Mouse (Mus musculus): ENCODE results near the gene Vill. TPM values are rescaled to one million over a fixed set of nuclear protein-coding genes. Genes with fewer than 3 reads are reported as not detected.
A peak's percentile ranks its signal among the peaks of the same experiment; 100 is the strongest.

Gene Vill
- polyA plus RNA-seq, 1 experiment from 2014 or later: 3.7 TPM

DNA sequence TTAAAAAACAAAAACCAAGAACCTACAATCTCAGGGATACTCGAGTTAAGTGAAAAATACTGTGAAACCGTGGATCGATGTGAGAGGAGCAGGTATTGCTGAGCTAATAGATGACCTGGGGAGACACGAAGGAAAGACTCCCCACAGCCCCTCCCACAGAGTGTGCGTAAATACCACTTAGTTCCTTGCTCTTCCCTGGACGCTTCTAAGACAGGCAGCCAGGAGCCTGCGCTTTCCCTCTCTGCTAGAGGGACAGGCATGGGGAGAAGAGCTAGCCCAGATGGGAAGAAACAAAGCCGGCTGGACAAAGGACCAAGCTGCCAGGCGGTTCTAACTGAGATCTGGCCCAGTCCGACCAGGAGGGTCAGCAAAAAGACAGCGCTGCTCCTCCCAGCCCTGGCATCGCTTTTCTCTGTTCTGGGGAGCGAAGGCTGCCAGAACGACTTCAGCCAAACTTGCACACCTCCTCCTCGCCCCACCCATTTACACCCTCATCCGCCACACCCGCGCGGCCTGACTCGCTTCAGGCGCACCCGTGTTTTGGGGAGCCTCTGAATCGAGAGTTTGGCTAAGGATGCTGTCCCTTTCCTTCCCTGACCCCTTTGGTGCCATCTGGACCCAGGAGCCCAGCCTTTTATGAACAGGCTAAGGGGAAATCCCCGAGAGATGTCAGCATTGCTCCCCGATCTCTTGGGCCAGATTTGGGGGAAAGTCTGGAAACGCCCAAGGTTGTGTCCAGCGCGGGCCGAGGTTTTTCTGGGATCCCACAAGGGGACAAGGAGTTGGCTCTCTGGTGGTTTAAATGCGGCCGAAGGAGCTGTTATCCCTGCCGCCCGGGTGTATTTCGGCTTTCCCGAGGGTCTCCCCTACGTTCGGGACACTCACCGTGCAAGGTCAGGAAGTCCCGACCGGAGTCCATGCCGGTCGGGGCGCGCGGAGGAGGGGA, 40.2 kb downstream of the Vill start:
- no peak for ATAC-seq
- Histone ChIP-seq H3K4me3 (ENCODE audit: low read depth, low read length) (peak overlapping the region; percentile 50), H3K27ac (ENCODE audit: low read length) (no peak overlapping the region), H3K9me3 (replicated peaks; ENCODE audit: control insufficient read depth, low read length, poor library complexity, severe bottlenecking) (no peaks in the 10 kb centered on the region), H3K9ac (ENCODE audit: low read depth, low read length) (peak overlapping the region; percentile 62), H3K27me3 (ENCODE audit: control insufficient read depth, insufficient read depth, low read depth, low read length) (peaks cover 9% of the 10 kb centered on the region), H3K4me1 (ENCODE audit: control insufficient read depth, insufficient read depth, low read length) (peaks cover 15% of the 10 kb centered on the region; the same call in 1 of the 2 replicates), H3K36me3 (ENCODE audit: control insufficient read depth, insufficient read depth, low read length) (no peaks in the 10 kb centered on the region), H3K4me2 (ENCODE audit: low read length) (peak overlapping the region; percentile 64)
- 2% methylated on average over 45 of the region's 45 CpGs for WGBS

DNA sequence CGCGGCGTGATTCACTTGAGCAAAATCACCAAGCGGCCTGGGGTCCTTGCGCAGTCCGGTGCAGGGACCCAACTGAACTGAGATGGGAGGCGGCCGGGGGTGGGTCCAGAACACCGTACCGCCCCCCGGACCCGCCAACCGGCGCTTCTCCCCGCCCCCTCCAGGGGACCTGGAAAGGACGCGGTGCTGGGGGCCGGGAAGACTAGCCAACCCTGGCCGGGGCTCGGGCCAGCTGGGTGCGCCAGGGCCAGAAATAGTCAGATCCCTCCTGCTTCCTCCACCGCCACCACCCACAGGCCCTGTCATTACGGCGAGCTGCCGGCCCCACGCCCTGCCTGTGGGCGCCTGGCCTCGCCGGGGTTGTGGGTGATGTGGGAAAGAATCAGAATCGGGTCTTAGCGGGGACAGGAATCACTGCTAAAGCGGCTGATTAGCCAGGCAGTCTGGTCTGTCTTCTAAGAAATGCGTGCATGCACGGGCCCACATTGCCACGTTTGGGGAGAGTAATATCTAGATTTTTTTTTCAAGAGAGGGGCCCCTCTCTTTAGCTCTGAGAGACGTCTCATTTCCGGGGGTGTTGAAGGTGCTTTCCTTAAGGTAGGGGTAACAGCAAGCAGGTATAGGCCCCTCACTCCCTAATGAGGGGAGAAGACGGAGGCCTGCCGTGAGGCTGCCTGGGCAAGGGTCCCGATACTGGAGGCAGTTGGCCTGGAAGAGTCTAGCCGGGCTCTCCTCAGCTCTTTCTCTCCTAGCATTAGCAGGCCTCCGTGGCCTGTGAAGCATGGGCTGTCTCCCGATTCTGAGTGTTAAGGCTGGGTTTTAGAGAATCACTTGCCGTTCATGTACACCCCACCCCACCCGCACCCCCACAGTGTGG, 41.1 kb downstream of the Vill start, which contains the start of gene Plcd1:
Gene Plcd1, minus strand, starts transcription at position 84 of the 877 bp plus-strand sequence.
- WGBS: 8% methylated on average over 42 of the region's 45 CpGs
- Histone ChIP-seq H3K4me2 (ENCODE audit: low read length) (peak within 1 kb of the TSS; percentile 64), H3K36me3 (ENCODE audit: control insufficient read depth, insufficient read depth, low read length) (no peaks in the 10 kb centered on the region), H3K27me3 (ENCODE audit: control insufficient read depth, insufficient read depth, low read depth, low read length) (peaks cover 9% of the 10 kb centered on the region; the same call in 1 of the 2 replicates), H3K4me3 (ENCODE audit: low read depth, low read length) (peak within 1 kb of the TSS; percentile 50), H3K4me1 (ENCODE audit: control insufficient read depth, insufficient read depth, low read length) (peaks cover 9% of the 10 kb centered on the region; the same call in 1 of the 2 replicates), H3K27ac (ENCODE audit: low read length) (no peak within 1 kb of the TSS), H3K9ac (ENCODE audit: low read depth, low read length) (peak within 1 kb of the TSS; percentile 62), H3K9me3 (replicated peaks; ENCODE audit: control insufficient read depth, low read length, poor library complexity, severe bottlenecking) (no peaks in the 10 kb centered on the region)
- peak; percentile 87 for ATAC-seq

- WGBS: 66% methylated on average over 13 of the region's 13 CpGs
- Histone ChIP-seq H3K27ac (ENCODE audit: low read length) (no peak overlapping the region), H3K4me2 (ENCODE audit: low read length) (no peak overlapping the region)
These were observed 42.0 kb downstream of the Vill start for GRCm38 (mm10) chr9:119094462-119095109.

GRCm38 (mm10) chr9:119100177-119100898, 47.8 kb downstream of the Vill start:
- Histone ChIP-seq H3K27me3 (ENCODE audit: control insufficient read depth, insufficient read depth, low read depth, low read length) (peaks cover 10% of the 10 kb centered on the region), H3K4me2 (ENCODE audit: low read length) (no peak overlapping the region), H3K36me3 (ENCODE audit: control insufficient read depth, insufficient read depth, low read length) (no peaks in the 10 kb centered on the region), H3K27ac (ENCODE audit: low read length) (no peak overlapping the region), H3K4me3 (ENCODE audit: low read depth, low read length) (no peak overlapping the region), H3K9ac (ENCODE audit: low read depth, low read length) (no peak overlapping the region), H3K4me1 (ENCODE audit: control insufficient read depth, insufficient read depth, low read length) (peaks cover 9% of the 10 kb centered on the region), H3K9me3 (replicated peaks; ENCODE audit: control insufficient read depth, low read length, poor library complexity, severe bottlenecking) (no peaks in the 10 kb centered on the region)
- 18% methylated on average over 15 of the region's 15 CpGs for WGBS
- no peak for ATAC-seq

More at GRCm38 (mm10) chr9:119094462-119095109, 42.0 kb downstream of the Vill start:
- peaks cover 9% of the 10 kb centered on the region; the same call in 1 of the 2 replicates for H3K27me3 ChIP-seq (ENCODE audit: control insufficient read depth, insufficient read depth, low read depth, low read length)
- H3K9ac ChIP-seq (ENCODE audit: low read depth, low read length): no peak overlapping the region
- no peaks in the 10 kb centered on the region for H3K36me3 ChIP-seq (ENCODE audit: control insufficient read depth, insufficient read depth, low read length)
- H3K4me1 ChIP-seq (ENCODE audit: control insufficient read depth, insufficient read depth, low read length): peaks cover 9% of the 10 kb centered on the region; the same call in 1 of the 2 replicates
- H3K9me3 ChIP-seq (replicated peaks; ENCODE audit: control insufficient read depth, low read length, poor library complexity, severe bottlenecking): no peaks in the 10 kb centered on the region
- no peak overlapping the region for H3K4me3 ChIP-seq (ENCODE audit: low read depth, low read length)
- ATAC-seq: no peak

- peak within 1 kb of the TSS; percentile 62 for H3K9ac ChIP-seq (ENCODE audit: low read depth, low read length)
- peak; percentile 92 for ATAC-seq
- H3K4me2 ChIP-seq (ENCODE audit: low read length): peak within 1 kb of the TSS; percentile 84
- peaks cover 9% of the 10 kb centered on the region for H3K4me1 ChIP-seq (ENCODE audit: control insufficient read depth, insufficient read depth, low read length)
- no peaks in the 10 kb centered on the region for H3K36me3 ChIP-seq (ENCODE audit: control insufficient read depth, insufficient read depth, low read length)
- peaks cover 10% of the 10 kb centered on the region for H3K27me3 ChIP-seq (ENCODE audit: control insufficient read depth, insufficient read depth, low read depth, low read length)
- peak within 1 kb of the TSS; percentile 58 for H3K4me3 ChIP-seq (ENCODE audit: low read depth, low read length)
- WGBS: 3% methylated on average over 44 of the region's 44 CpGs
- no peak within 1 kb of the TSS for H3K27ac ChIP-seq (ENCODE audit: low read length)
- no peaks in the 10 kb centered on the region for H3K9me3 ChIP-seq (replicated peaks; ENCODE audit: control insufficient read depth, low read length, poor library complexity, severe bottlenecking)
These were observed 49.6 kb downstream of the Vill start, which contains the start of gene Dlec1 for GRCm38 (mm10) chr9:119101992-119102782. TSS of gene Dlec1 (plus strand) at chr9:119102478.

DNA sequence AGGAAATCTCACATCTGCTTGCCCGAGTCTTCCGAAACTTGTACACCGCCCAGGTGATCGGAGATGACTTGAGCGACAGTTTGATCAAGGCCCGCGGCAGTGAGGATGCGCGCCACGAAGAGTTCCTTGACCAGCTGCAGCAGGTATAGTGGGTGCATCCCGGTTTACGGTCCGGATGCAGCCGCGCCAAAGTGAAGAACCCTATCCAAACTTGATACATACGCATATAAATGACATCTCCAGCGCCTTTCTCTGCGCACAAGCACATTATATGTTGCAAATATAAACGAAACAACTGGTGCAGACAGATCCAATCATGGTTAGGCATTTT, 50.2 kb downstream of the Vill start:
- peak overlapping the region; percentile 62 for H3K9ac ChIP-seq (ENCODE audit: low read depth, low read length)
- H3K27ac ChIP-seq (ENCODE audit: low read length): no peak overlapping the region
- no peaks in the 10 kb centered on the region for H3K9me3 ChIP-seq (replicated peaks; ENCODE audit: control insufficient read depth, low read length, poor library complexity, severe bottlenecking)
- H3K4me3 ChIP-seq (ENCODE audit: low read depth, low read length): peak overlapping the region; percentile 58
- 3% methylated on average over 19 of the region's 19 CpGs for WGBS
- H3K27me3 ChIP-seq (ENCODE audit: control insufficient read depth, insufficient read depth, low read depth, low read length): peaks cover 10% of the 10 kb centered on the region
- peak overlapping the region; percentile 84 for H3K4me2 ChIP-seq (ENCODE audit: low read length)
- no peaks in the 10 kb centered on the region for H3K36me3 ChIP-seq (ENCODE audit: control insufficient read depth, insufficient read depth, low read length)
- ATAC-seq: no peak; the same call in 1 of the 2 replicates
- peaks cover 9% of the 10 kb centered on the region for H3K4me1 ChIP-seq (ENCODE audit: control insufficient read depth, insufficient read depth, low read length)

DNA sequence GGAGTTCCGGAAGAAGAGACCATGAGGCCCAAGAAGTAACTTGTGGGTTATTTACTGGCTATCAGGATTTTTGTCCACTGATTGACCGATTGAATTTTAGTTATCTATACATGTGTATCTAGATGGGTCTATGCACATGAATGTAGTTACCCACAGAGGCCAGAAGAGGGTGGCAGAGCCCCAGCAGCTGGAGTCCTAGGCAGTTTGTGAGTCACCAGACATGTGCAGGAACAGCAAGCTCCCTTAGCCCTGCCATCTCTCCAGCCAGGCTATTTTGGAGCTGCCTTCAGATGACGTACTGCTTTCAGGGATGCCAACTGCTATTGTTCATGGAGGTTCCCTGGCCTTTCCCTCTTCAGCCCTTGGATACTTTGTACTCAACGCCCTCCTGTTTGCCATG, 55.0 kb downstream of the Vill start:
- no peak overlapping the region for H3K4me3 ChIP-seq (ENCODE audit: low read depth, low read length)
- no peak overlapping the region for H3K27ac ChIP-seq (ENCODE audit: low read length)
- ATAC-seq: no peak
- peaks cover 10% of the 10 kb centered on the region for H3K27me3 ChIP-seq (ENCODE audit: control insufficient read depth, insufficient read depth, low read depth, low read length)
- H3K4me1 ChIP-seq (ENCODE audit: control insufficient read depth, insufficient read depth, low read length): peaks cover 5% of the 10 kb centered on the region; the same call in 1 of the 2 replicates
- H3K9ac ChIP-seq (ENCODE audit: low read depth, low read length): no peak overlapping the region
- WGBS: 91% methylated on average over 4 of the region's 4 CpGs
- H3K36me3 ChIP-seq (ENCODE audit: control insufficient read depth, insufficient read depth, low read length): no peaks in the 10 kb centered on the region
- no peaks in the 10 kb centered on the region for H3K9me3 ChIP-seq (replicated peaks; ENCODE audit: control insufficient read depth, low read length, poor library complexity, severe bottlenecking)
- H3K4me2 ChIP-seq (ENCODE audit: low read length): no peak overlapping the region
